Mouse (Mus musculus) heart, embryonic 16.5 days (tissue): Measurements from ENCODE around the gene Iqsec2. TPM values are rescaled to one million over a fixed set of nuclear protein-coding genes. Genes with fewer than 3 reads are reported as not detected.

Experiments used
- ATAC-seq: fragments of 200-750 bp; cut with Nextera tagmentation; replicated peaks from 2 replicates; pipeline ENCODE4 v1.8.0; 2017; ENCODE audit warnings: moderate number of reproducible peaks; ENCODE audit not compliant: insufficient read depth, low FRiP score; ENCODE audit errors: extremely low read depth
- H3K27ac ChIP-seq: fragments of 300-500 bp; sonication (generic); 2 replicates; pipeline ENCODE4 v1.5.1; 2014; ENCODE audit warnings: mild to moderate bottlenecking, low read length, control low read depth, moderate library complexity
- H3K27me3 ChIP-seq: fragments of 300-500 bp; sonication (generic); 2 replicates; pipeline ENCODE4 v1.6.1; 2014; ENCODE audit warnings: low read length, mixed read lengths; ENCODE audit not compliant: control insufficient read depth, insufficient read depth
- H3K36me3 ChIP-seq: fragments of 300-500 bp; sonication (generic); 2 replicates; pipeline ENCODE4 v1.6.1; 2014; ENCODE audit not compliant: control insufficient read depth, insufficient read depth
- H3K4me1 ChIP-seq: fragments of 300-500 bp; sonication (generic); 2 replicates; pipeline ENCODE4 v1.6.1; 2014; ENCODE audit warnings: low read length, mixed read lengths; ENCODE audit not compliant: control insufficient read depth, insufficient read depth
- H3K4me2 ChIP-seq: fragments of 300-500 bp; sonication (generic); 2 replicates; pipeline ENCODE4 v1.6.1; 2014; ENCODE audit warnings: low read depth, mild to moderate bottlenecking, control low read depth, low read length
- H3K4me3 ChIP-seq: fragments of 300-500 bp; sonication (generic); 2 replicates; pipeline ENCODE4 v1.5.1; 2014; ENCODE audit warnings: mild to moderate bottlenecking, control low read depth, low read length
- H3K9ac ChIP-seq: fragments of 300-500 bp; sonication (generic); 2 replicates; pipeline ENCODE4 v1.6.1; 2014; ENCODE audit warnings: low read length, control low read depth
- H3K9me3 ChIP-seq: fragments of 300-500 bp; sonication (generic); replicated peaks from 2 replicates; pipeline ENCODE4 v1.6.1; 2016; ENCODE audit warnings: low read length; ENCODE audit not compliant: control insufficient read depth
- whole genome bisulfite sequencing: fragments of 180-500 bp; shearing (Covaris S2); extraction: QIAGEN DNeasy Blood & Tissue Kit; methylation state at CpG from one replicate; pipeline ENCODE4 v1.1.7; 2014; 5-methylcytosine and 5-hydroxymethylcytosine counted together
- polyA plus RNA-seq: library from polyadenylated mRNA; unstranded; fragments of >200 nt; fragmentation: Nextera tagmentation; extraction: Ambion mirVana; gene quantifications from 2 replicates; pipeline ENCODE4 v1.2.1, GENCODE M21; 2015

The Iqsec2 gene
- polyA plus RNA-seq, result 41.7 and 49.4 TPM in 2 replicates

- peaks cover 41% of the 10 kb centered on the region for H3K27me3 ChIP-seq
- H3K27ac ChIP-seq, result no peak within 1 kb of the TSS
- 10% methylated on average over 38 of the region's 78 CpGs for WGBS
- H3K9ac ChIP-seq, result peak within 1 kb of the TSS; percentile 77
- peak within 1 kb of the TSS; percentile 81 for H3K4me2 ChIP-seq
- ATAC-seq, result peak; percentile 82
- no peaks in the 10 kb centered on the region for H3K36me3 ChIP-seq
- peak within 1 kb of the TSS; percentile 73 for H3K4me3 ChIP-seq
- H3K4me1 ChIP-seq, result peaks cover 18% of the 10 kb centered on the region; the same call in 1 of the 2 replicates
- H3K9me3 ChIP-seq, result no peaks in the 10 kb centered on the region
These were observed at the start of gene Iqsec2 for GRCm38 (mm10) chrX:152143941-152144741. TSS of gene Iqsec2 (plus strand) at chrX:152144268.

DNA sequence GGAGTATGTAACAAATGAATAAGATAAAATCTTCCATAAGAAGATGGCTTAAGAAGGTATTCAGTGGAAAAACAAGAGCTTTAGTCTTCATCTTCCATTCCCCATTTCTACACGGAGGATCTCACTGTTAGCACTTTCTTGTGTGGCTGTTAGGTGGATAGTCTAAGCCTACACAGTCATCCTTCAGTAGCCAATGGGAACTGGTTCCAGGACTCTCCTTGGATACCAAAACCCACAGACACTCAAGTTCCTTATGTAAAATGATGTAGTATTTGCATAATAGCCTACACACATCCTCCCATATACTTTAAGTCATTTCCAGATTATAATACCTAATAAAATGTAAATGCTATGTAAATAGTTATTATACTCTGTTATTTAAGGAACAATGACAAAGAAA lies 46.5 kb upstream of the Iqsec2 start:
- 37% methylated on average over 1 of the region's 1 CpGs for whole genome bisulfite sequencing
- no peaks in the 10 kb centered on the region for H3K4me1 ChIP-seq
- H3K27me3 ChIP-seq, result peaks cover 16% of the 10 kb centered on the region
- H3K4me2 ChIP-seq, result no peak overlapping the region
- no peaks in the 10 kb centered on the region for H3K9me3 ChIP-seq
- no peak for ATAC-seq
- no peak overlapping the region for H3K4me3 ChIP-seq
- no peaks in the 10 kb centered on the region for H3K36me3 ChIP-seq
- no peak overlapping the region for H3K9ac ChIP-seq
- H3K27ac ChIP-seq, result no peak overlapping the region

DNA sequence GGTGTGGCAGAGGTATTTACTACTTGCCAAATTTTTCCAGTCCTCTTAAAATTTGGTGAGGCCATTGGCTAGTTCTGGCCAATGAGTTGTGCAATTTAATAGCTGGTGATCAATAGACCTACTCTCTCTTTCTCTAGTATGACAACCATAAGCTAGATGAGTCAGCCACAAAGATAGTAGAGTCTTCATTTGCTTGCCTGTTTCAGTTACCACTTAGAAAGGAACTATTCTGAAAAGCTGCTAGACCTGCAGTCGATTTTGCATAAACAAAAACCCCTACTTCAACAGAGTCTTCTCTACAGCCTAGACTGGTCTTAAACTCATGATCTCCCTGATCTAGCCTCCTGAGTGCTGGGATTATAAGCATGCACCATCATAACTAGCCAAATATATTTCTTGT lies 22.4 kb upstream of the Iqsec2 start:
- ATAC-seq, result no peak
- H3K4me2 ChIP-seq, result no peak overlapping the region
- 67% methylated on average over 1 of the region's 1 CpGs for WGBS
- H3K36me3 ChIP-seq, result no peaks in the 10 kb centered on the region
- H3K4me1 ChIP-seq, result no peaks in the 10 kb centered on the region
- H3K27me3 ChIP-seq, result peaks cover 18% of the 10 kb centered on the region
- no peak overlapping the region for H3K9ac ChIP-seq
- no peak overlapping the region for H3K27ac ChIP-seq
- no peak overlapping the region for H3K4me3 ChIP-seq
- no peaks in the 10 kb centered on the region for H3K9me3 ChIP-seq

- no peaks in the 10 kb centered on the region for H3K4me1 ChIP-seq
- no peaks in the 10 kb centered on the region for H3K36me3 ChIP-seq
- H3K4me3 ChIP-seq, result no peak overlapping the region
- H3K27ac ChIP-seq, result no peak overlapping the region
- ATAC-seq, result no peak
- H3K4me2 ChIP-seq, result no peak overlapping the region
- H3K9ac ChIP-seq, result no peak overlapping the region
- 47% methylated on average over 3 of the region's 3 CpGs for WGBS
- no peaks in the 10 kb centered on the region for H3K9me3 ChIP-seq
- peaks cover 30% of the 10 kb centered on the region for H3K27me3 ChIP-seq
These were observed 13.3 kb upstream of the Iqsec2 start for GRCm38 (mm10) chrX:152130777-152131176.

DNA sequence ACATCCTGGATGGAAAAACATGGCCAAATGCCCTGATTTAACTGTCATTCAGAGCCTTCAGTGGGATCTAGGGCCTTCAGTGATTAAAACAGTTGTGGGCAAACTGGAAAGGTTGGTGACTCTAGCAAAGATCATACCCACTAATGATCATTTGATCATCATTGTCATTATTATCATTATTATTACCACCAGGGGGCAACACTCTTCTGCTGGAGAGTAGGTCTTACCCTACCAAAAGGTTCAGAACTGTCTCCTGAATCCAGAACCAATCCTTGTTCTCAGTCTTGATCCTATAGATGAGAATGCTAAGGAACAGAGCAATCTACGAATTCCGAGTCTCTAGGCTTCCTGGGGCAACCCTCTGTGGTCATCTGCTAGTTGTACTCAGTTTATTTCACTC lies 12.0 kb upstream of the Iqsec2 start:
- Histone ChIP-seq H3K27me3 (peaks cover 30% of the 10 kb centered on the region), H3K9ac (no peak overlapping the region), H3K4me1 (no peaks in the 10 kb centered on the region), H3K4me2 (no peak overlapping the region), H3K9me3 (no peaks in the 10 kb centered on the region), H3K27ac (no peak overlapping the region), H3K4me3 (no peak overlapping the region), H3K36me3 (no peaks in the 10 kb centered on the region)
- WGBS, result 77% methylated on average over 2 of the region's 2 CpGs
- no peak for ATAC-seq

DNA sequence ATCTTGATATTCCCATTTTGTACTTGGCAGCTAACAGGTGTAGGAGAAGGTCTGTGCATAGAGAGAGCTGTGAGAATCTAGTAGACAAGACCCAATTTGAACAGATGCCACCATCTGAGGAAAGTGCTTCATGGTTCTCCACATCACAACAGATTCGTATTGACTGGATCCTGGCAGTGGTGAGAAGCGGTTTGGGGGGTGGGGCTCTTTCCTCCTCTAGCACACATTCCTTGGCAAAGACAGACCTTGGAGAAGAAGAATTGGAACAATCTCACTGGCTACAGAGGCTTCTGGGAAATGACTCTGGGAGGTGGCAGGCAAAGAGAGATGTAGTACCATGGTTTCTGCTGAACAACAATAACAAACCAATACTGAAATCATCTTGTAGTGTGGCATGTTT lies 8.9 kb upstream of the Iqsec2 start:
- H3K9me3 ChIP-seq, result no peaks in the 10 kb centered on the region
- no peaks in the 10 kb centered on the region for H3K36me3 ChIP-seq
- H3K27me3 ChIP-seq, result peaks cover 28% of the 10 kb centered on the region
- no peak for ATAC-seq
- no peak overlapping the region for H3K4me2 ChIP-seq
- H3K4me3 ChIP-seq, result no peak overlapping the region
- H3K9ac ChIP-seq, result no peak overlapping the region
- 42% methylated on average over 2 of the region's 2 CpGs for WGBS
- no peak overlapping the region for H3K27ac ChIP-seq
- H3K4me1 ChIP-seq, result no peaks in the 10 kb centered on the region

- Histone ChIP-seq H3K36me3 (no peaks in the 10 kb centered on the region), H3K4me3 (peak overlapping the region; percentile 73), H3K9me3 (no peaks in the 10 kb centered on the region), H3K4me2 (peak overlapping the region; percentile 81), H3K27ac (no peak overlapping the region), H3K27me3 (peaks cover 41% of the 10 kb centered on the region), H3K9ac (peak overlapping the region; percentile 77), H3K4me1 (peaks cover 22% of the 10 kb centered on the region)
- WGBS, result 11% methylated on average over 42 of the region's 42 CpGs
- ATAC-seq, result no peak
These were observed 710 bp downstream of the Iqsec2 start for GRCm38 (mm10) chrX:152144742-152145214.

DNA sequence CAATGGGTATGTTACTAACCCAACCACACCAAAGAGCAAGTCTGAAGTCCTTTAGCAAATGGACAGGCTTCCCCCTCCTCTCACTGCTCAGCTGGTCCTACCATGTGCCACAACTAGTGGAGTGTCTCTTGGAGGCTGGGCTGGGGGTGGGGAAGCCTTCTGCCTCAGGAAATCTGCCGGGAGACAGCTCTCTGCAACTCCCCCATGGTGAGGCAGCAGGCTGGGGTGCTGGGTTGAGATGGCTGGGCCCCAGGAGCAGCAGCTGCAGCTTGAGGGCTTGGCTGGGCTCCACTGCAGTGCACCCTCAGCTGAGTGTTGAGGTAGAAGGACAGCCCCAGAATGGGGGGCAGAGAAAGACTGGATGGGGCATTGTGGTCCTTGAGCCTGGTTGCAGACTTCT lies 2.1 kb downstream of the Iqsec2 start:
- no peak for ATAC-seq
- WGBS, result 20% methylated on average over 1 of the region's 1 CpGs
- no peak overlapping the region for H3K27ac ChIP-seq
- H3K36me3 ChIP-seq, result no peaks in the 10 kb centered on the region
- H3K4me3 ChIP-seq, result peak overlapping the region; percentile 73; the same call in 1 of the 2 replicates
- peak overlapping the region; percentile 25; the same call in 1 of the 2 replicates for H3K9ac ChIP-seq
- H3K4me1 ChIP-seq, result peaks cover 22% of the 10 kb centered on the region
- peaks cover 41% of the 10 kb centered on the region for H3K27me3 ChIP-seq
- H3K9me3 ChIP-seq, result no peaks in the 10 kb centered on the region
- H3K4me2 ChIP-seq, result peak overlapping the region; percentile 81

DNA sequence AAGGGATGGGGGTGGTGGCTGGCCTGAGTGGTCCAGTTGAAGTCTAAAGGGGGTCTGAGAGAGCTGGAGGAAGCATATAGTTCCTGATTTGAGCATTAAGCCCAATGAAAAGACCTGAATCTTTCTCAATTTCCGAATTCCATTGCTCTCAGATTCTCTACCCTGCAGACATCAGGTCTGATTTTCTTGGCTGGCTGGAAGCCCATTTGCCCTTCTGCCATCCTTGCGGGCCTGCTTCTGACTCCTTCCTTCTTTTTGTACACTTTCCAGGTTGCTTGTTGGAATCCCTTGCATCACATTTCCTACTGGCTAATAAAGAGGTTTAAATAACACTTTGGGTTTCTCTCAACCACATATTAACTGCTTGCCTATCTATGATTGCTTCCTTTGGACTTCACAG lies 2.6 kb downstream of the Iqsec2 start:
- no peaks in the 10 kb centered on the region for H3K9me3 ChIP-seq
- H3K4me2 ChIP-seq, result no peak overlapping the region
- no peak overlapping the region for H3K9ac ChIP-seq
- H3K27ac ChIP-seq, result no peak overlapping the region
- WGBS, result 81% methylated on average over 2 of the region's 2 CpGs
- peaks cover 22% of the 10 kb centered on the region for H3K4me1 ChIP-seq
- no peak overlapping the region for H3K4me3 ChIP-seq
- H3K36me3 ChIP-seq, result no peaks in the 10 kb centered on the region
- ATAC-seq, result no peak
- peaks cover 41% of the 10 kb centered on the region for H3K27me3 ChIP-seq
